In genomic region chr2:181213021-181213445, GRCm38 (mm10) we compare ENCODE assay signal across 9 mouse cellular contexts. TPM values are rescaled to one million over a fixed set of nuclear protein-coding genes. Genes with fewer than 3 reads are reported as not detected.
DNase-seq lines count a peak whose midpoint lies in the region; ATAC-seq lines count a peak whose summit lies in the region.
"Had no signal": no experiment of that assay in that cellular context is flagged by ENCODE, and none has a peak within 500 bp of the region (broad histone marks: within the 10 kb centered on the region; RNA-seq: fewer than 3 reads in every experiment).

Gene Srms, minus strand, starts transcription at chr2:181213185.

- no peak for ATAC-seq in forebrain, embryonic 16.5 days
- peak; percentile 76 for ATAC-seq in intestine, embryonic 15.5 days
- peak; percentile 58 for ATAC-seq in liver, embryonic 15.5 days (ENCODE audit: insufficient read depth)

- H3K4me2 ChIP-seq in forebrain, embryonic 16.5 days (ENCODE audit: low read length) = peak within 1 kb of the TSS; percentile 46
- peak within 1 kb of the TSS; percentile 57 for H3K4me2 ChIP-seq in intestine, embryonic 15.5 days (replicated peaks)
- H3K4me2 ChIP-seq in liver, embryonic 15.5 days = peak within 1 kb of the TSS; percentile 73

- DNase-seq in ovary, postnatal 36 days (ENCODE audit: low spot score) = peak; percentile 15
- DNase-seq in ovary, postnatal 14 days (ENCODE audit: low spot score) = no peak
- peak; percentile 46 for DNase-seq in neural tube, embryonic 10.5 days (ENCODE audit: extremely low spot score, low spot score)
- no peak for DNase-seq in c-Kit-positive CD71-positive TER-119-positive erythroid progenitor cells, embryonic 14.5 days (ENCODE audit: low spot score)
- no peak for DNase-seq in gastrocnemius, postnatal 36 days

- peaks cover 9% of the 10 kb centered on the region for H3K4me1 ChIP-seq in forebrain, embryonic 16.5 days (replicated peaks; ENCODE audit: control insufficient read depth, insufficient read depth, low read length)
- H3K4me1 ChIP-seq in intestine, embryonic 15.5 days (replicated peaks) = 0 out of 2 replicates have a peak, but pooled peaks cover 8% of the 10 kb centered on the region
- H3K4me1 ChIP-seq in liver, embryonic 15.5 days (replicated peaks) = peaks cover 33% of the 10 kb centered on the region

- intact Hi-C loops in gastrocnemius, postnatal 36 days (cut with DNase I) = no loop called here

- peak within 1 kb of the TSS; percentile 29 for H3K4me3 ChIP-seq in forebrain, embryonic 16.5 days (replicated peaks; ENCODE audit: low read length)
- H3K4me3 ChIP-seq in intestine, embryonic 15.5 days (replicated peaks) = peak within 1 kb of the TSS; percentile 22
- H3K4me3 ChIP-seq in liver, embryonic 15.5 days (replicated peaks) = peak within 1 kb of the TSS; percentile 49

- under 1% methylated on average over 17 of the region's 17 CpGs for WGBS in forebrain, embryonic 16.5 days
- WGBS in intestine, embryonic 15.5 days = 1% methylated on average over 17 of the region's 17 CpGs
- 1% methylated on average over 17 of the region's 17 CpGs for WGBS in liver, embryonic 15.5 days (ENCODE audit: insufficient replicate concordance)

- no peaks in the 10 kb centered on the region for H3K36me3 ChIP-seq in forebrain, embryonic 16.5 days (ENCODE audit: control insufficient read depth, insufficient read depth)
- H3K36me3 ChIP-seq in intestine, embryonic 15.5 days = no peaks in the 10 kb centered on the region
- no peaks in the 10 kb centered on the region for H3K36me3 ChIP-seq in liver, embryonic 15.5 days (replicated peaks)

- peaks cover 30% of the 10 kb centered on the region for H3K27me3 ChIP-seq in forebrain, embryonic 16.5 days (replicated peaks; ENCODE audit: control insufficient read depth, insufficient read depth, low read length)
- peaks cover 38% of the 10 kb centered on the region for H3K27me3 ChIP-seq in intestine, embryonic 15.5 days (replicated peaks)
- H3K27me3 ChIP-seq in liver, embryonic 15.5 days = peaks cover 69% of the 10 kb centered on the region

- H3K9ac ChIP-seq in forebrain, embryonic 16.5 days (replicated peaks; ENCODE audit: low read depth, low read length) = no peak within 1 kb of the TSS
- H3K9ac ChIP-seq in intestine, embryonic 15.5 days = peak within 1 kb of the TSS; percentile 14; the same call in 1 of the 2 replicates
- peak within 1 kb of the TSS; percentile 37; the same call in 1 of the 2 replicates for H3K9ac ChIP-seq in liver, embryonic 15.5 days

- no peaks in the 10 kb centered on the region for H3K9me3 ChIP-seq in forebrain, embryonic 16.5 days (ENCODE audit: control insufficient read depth, low read length)
- no peaks in the 10 kb centered on the region for H3K9me3 ChIP-seq in intestine, embryonic 15.5 days
- H3K9me3 ChIP-seq in liver, embryonic 15.5 days (replicated peaks) = no peaks in the 10 kb centered on the region

- no peak within 1 kb of the TSS for H3K27ac ChIP-seq in forebrain, embryonic 16.5 days (ENCODE audit: low read length)
- no peak within 1 kb of the TSS for H3K27ac ChIP-seq in intestine, embryonic 15.5 days
- no peak within 1 kb of the TSS for H3K27ac ChIP-seq in liver, embryonic 15.5 days (replicated peaks)

RNA-seq across cellular contexts. Expression of gene Srms, which starts in this region (rescaled TPM):
- 0.08 and 0.09 TPM in 2 replicates for polyA plus RNA-seq in forebrain, embryonic 16.5 days (2015; fragmentation: Nextera tagmentation; extraction: Ambion mirVana)
- 0.05 TPM in 1 of 2 replicates, not detected in the other for polyA plus RNA-seq in intestine, embryonic 15.5 days (2015; fragmentation: Nextera tagmentation; extraction: Ambion mirVana)
- polyA plus RNA-seq in liver, embryonic 15.5 days (2015; fragmentation: Nextera tagmentation; extraction: Ambion mirVana) = 0.32 and 0.44 TPM in 2 replicates
- total RNA-seq in gastrocnemius, postnatal 36 days (2021) = under 1 TPM; 0.22 to 0.38 TPM
- total RNA-seq: MEL had no signal

Comparison
In these comparisons a context has a peak if more than half of its experiments do, and no peak if none do; other contexts are left out.
1. DNase-seq: peak in ovary, postnatal 36 days (single experiment) and neural tube, embryonic 10.5 days (single experiment); none in ovary, postnatal 14 days (single experiment), c-Kit-positive CD71-positive TER-119-positive erythroid progenitor cells, embryonic 14.5 days (single experiment) and gastrocnemius, postnatal 36 days (0 of 2).
2. Peak in ATAC-seq, H3K4me3 ChIP-seq, H3K9ac ChIP-seq and H3K4me2 ChIP-seq in intestine, embryonic 15.5 days; RNA of the gene not detected or under 1 TPM.
3. Peak in ATAC-seq, H3K4me3 ChIP-seq, H3K9ac ChIP-seq and H3K4me2 ChIP-seq in liver, embryonic 15.5 days; RNA of the gene not detected or under 1 TPM.
4. Peak in every context shown above with its lines, with median percentiles within 50 percentile points of each other: H3K4me2 ChIP-seq and H3K4me3 ChIP-seq.